In the genomic region with DNA sequence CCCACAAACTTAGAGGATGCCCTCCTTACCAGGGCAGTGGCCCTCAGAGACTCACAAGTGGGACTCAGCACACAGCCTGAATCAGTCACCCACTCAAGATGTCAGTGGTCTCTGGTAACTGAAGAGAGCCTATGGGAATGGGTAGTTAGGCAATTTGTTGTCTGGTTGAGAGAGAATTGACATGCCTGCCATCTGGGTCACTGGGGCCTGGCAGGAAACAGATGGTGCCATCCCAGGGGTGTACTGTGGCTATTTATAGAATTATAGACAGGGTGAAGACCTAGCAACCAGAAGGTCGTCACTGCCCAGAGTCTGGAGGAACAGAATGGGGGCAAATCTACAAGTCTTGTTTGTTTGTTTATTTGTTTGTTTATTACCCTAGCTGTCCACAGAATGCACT, we compare ENCODE assay signal across 17 mouse cellular contexts. TPM values are rescaled to one million over a fixed set of nuclear protein-coding genes. Genes with fewer than 3 reads are reported as not detected.
DNase-seq lines count a peak whose midpoint lies in the region; ATAC-seq and TF ChIP-seq lines count a peak whose summit lies in the region.
"Had no signal": no experiment of that assay in that cellular context is flagged by ENCODE, and none has a peak within 500 bp of the region (broad histone marks: within the 10 kb centered on the region; RNA-seq: fewer than 3 reads in every experiment).

No protein-coding gene starts in this region.

- TF ChIP-seq EP300 in liver, postnatal 0 days (IDR thresholded peaks at IDR 0.05; ENCODE audit: low read depth), result no peak

- no peak for TF ChIP-seq CTCF in liver, postnatal 0 days (IDR thresholded peaks at IDR 0.05; ENCODE audit: low read depth)
- no peak for TF ChIP-seq CTCF in layer of hippocampus, adult 2 months (conservative IDR thresholded peaks at IDR 0.05)

- no peak overlapping the region for H3K9ac ChIP-seq in liver, postnatal 0 days (replicated peaks)
- H3K9ac ChIP-seq in liver, embryonic 11.5 days (ENCODE audit: low read depth, low read length), result no peak overlapping the region
- H3K9ac ChIP-seq: forebrain, embryonic 12.5 days; heart, embryonic 13.5 days; kidney, embryonic 15.5 days; liver, embryonic 15.5 days had no signal

- H3K27ac ChIP-seq in liver, postnatal 0 days (ENCODE audit: low read depth), result peak overlapping the region; percentile 72
- H3K27ac ChIP-seq in liver, embryonic 11.5 days (ENCODE audit: low read depth, low read length), result no peak overlapping the region
- H3K27ac ChIP-seq in layer of hippocampus, adult 2 months, result no peak overlapping the region
- H3K27ac ChIP-seq: forebrain, embryonic 12.5 days; heart, embryonic 13.5 days; kidney, embryonic 15.5 days; limb, embryonic 10.5 days; liver, embryonic 15.5 days had no signal

- WGBS in liver, postnatal 0 days (ENCODE audit: insufficient replicate concordance), result 17% methylated on average over 1 of the region's 1 CpGs
- 50% methylated on average over 1 of the region's 1 CpGs for WGBS in liver, embryonic 11.5 days

- H3K4me1 ChIP-seq in liver, postnatal 0 days (ENCODE audit: insufficient read depth), result peaks cover 6% of the 10 kb centered on the region
- no peaks in the 10 kb centered on the region for H3K4me1 ChIP-seq in liver, embryonic 11.5 days (replicated peaks; ENCODE audit: control insufficient read depth, insufficient read depth, low read length)
- H3K4me1 ChIP-seq: forebrain, embryonic 12.5 days; kidney, embryonic 15.5 days; limb, embryonic 10.5 days had no signal

- no peak overlapping the region for H3K4me2 ChIP-seq in liver, postnatal 0 days (ENCODE audit: low read depth, low read length)
- no peak overlapping the region for H3K4me2 ChIP-seq in liver, embryonic 11.5 days
- H3K4me2 ChIP-seq: forebrain, embryonic 12.5 days; heart, embryonic 13.5 days; kidney, embryonic 15.5 days; liver, embryonic 15.5 days had no signal

- no peaks in the 10 kb centered on the region for H3K36me3 ChIP-seq in liver, postnatal 0 days (replicated peaks; ENCODE audit: insufficient read depth, low read length)
- H3K36me3 ChIP-seq in liver, embryonic 11.5 days (ENCODE audit: control insufficient read depth, insufficient read depth, low read length), result no peaks in the 10 kb centered on the region
- H3K36me3 ChIP-seq: forebrain, embryonic 12.5 days; heart, embryonic 13.5 days; kidney, embryonic 15.5 days; limb, embryonic 10.5 days; liver, embryonic 15.5 days had no signal

- no peaks in the 10 kb centered on the region for H3K27me3 ChIP-seq in liver, postnatal 0 days (ENCODE audit: insufficient read depth, low read length)
- no peaks in the 10 kb centered on the region for H3K27me3 ChIP-seq in liver, embryonic 11.5 days (replicated peaks; ENCODE audit: control insufficient read depth, insufficient read depth, low read length)
- H3K27me3 ChIP-seq: heart, embryonic 13.5 days; kidney, embryonic 15.5 days had no signal

- DNase-seq in cerebellum, adult 11-12 months, result peak; percentile 64
- peak; percentile 41 for DNase-seq in liver, postnatal 0 days
- DNase-seq in liver, embryonic 11.5 days (ENCODE audit: low spot score), result no peak
- peak; percentile 49 for DNase-seq in cerebellum, adult 8-10 months
- no peak for DNase-seq in layer of hippocampus, adult 2 months (ENCODE audit: low spot score in 2 of 2)
- DNase-seq: lung, postnatal 4 days; thymus, adult 18-20 months had no signal

- ATAC-seq in cerebellum, adult (ENCODE audit: insufficient number of reproducible peaks, low FRiP score, low TSS enrichment), result no peak
- ATAC-seq in liver, postnatal 0 days, result peak; percentile 62
- no peak for ATAC-seq in liver, embryonic 11.5 days (replicated peaks; ENCODE audit: low FRiP score)
- ATAC-seq in neutrophil, adult 5-6 weeks (ENCODE audit: extremely low read depth, insufficient number of reproducible peaks, low FRiP score, poor library complexity, severe bottlenecking), result peak; percentile 50; the same call in 1 of the 2 replicates
- no peak for ATAC-seq in frontal cortex, adult (ENCODE audit: low TSS enrichment)
- ATAC-seq: activated CD4-positive, CD25-positive, alpha-beta regulatory T cell, adult 4 months had no signal

- no peaks in the 10 kb centered on the region for H3K9me3 ChIP-seq in liver, postnatal 0 days (ENCODE audit: low read length)
- H3K9me3 ChIP-seq in liver, embryonic 11.5 days (ENCODE audit: control insufficient read depth, low read length), result no peaks in the 10 kb centered on the region
- H3K9me3 ChIP-seq: forebrain, embryonic 12.5 days; heart, embryonic 13.5 days; kidney, embryonic 15.5 days; limb, embryonic 10.5 days; liver, embryonic 15.5 days had no signal

- H3K4me3 ChIP-seq in liver, postnatal 0 days (ENCODE audit: low read depth, low read length), result no peak overlapping the region
- no peak overlapping the region for H3K4me3 ChIP-seq in liver, embryonic 11.5 days (ENCODE audit: low read depth, low read length)
- H3K4me3 ChIP-seq in layer of hippocampus, adult 2 months, result no peak overlapping the region
- H3K4me3 ChIP-seq: forebrain, embryonic 12.5 days; heart, embryonic 13.5 days; kidney, embryonic 15.5 days; limb, embryonic 10.5 days; liver, embryonic 15.5 days had no signal

RNA-seq across cellular contexts. Expression of gene Gsg1l, which starts 54.8 kb away (rescaled TPM):
- polyA plus RNA-seq in liver, postnatal 0 days (2015; fragmentation: Nextera tagmentation; extraction: Ambion mirVana), result 0.04 and 0.08 TPM in 2 replicates
- polyA plus RNA-seq in liver, embryonic 11.5 days (2014; fragmentation: Nextera tagmentation; extraction: Ambion mirVana), result 0.21 and 0.23 TPM in 2 replicates
- total RNA-seq in neutrophil, adult 5-6 weeks (2017), result not detected in 2 replicates
- total RNA-seq in layer of hippocampus, adult 2 months (2021), result 10 to 100 TPM; 14.0 to 16.0 TPM
- total RNA-seq: MEL had no signal
- polyA plus RNA-seq: activated CD4-positive, CD25-positive, alpha-beta regulatory T cell, adult 4 months had no signal

Comparison
In these comparisons a context has a peak if more than half of its experiments do, and no peak if none do; other contexts are left out.
1. DNase-seq: peak in cerebellum, adult 11-12 months (single experiment), liver, postnatal 0 days (single experiment) and cerebellum, adult 8-10 months (single experiment); none in liver, embryonic 11.5 days (single experiment) and layer of hippocampus, adult 2 months (0 of 2).
2. ATAC-seq: peak in liver, postnatal 0 days (single experiment) and neutrophil, adult 5-6 weeks (single experiment); none in cerebellum, adult (single experiment), liver, embryonic 11.5 days (single experiment) and frontal cortex, adult (single experiment).
3. RNA of gene Gsg1l, which starts 54.8 kb away (total RNA-seq): 14.0 to 16.0 TPM in layer of hippocampus, adult 2 months; not detected in neutrophil, adult 5-6 weeks; every median in the first group is over 10 times any median in the second.